Mouse (Mus musculus): Measurements from ENCODE around the gene Il22ra2. TPM values are rescaled to one million over a fixed set of nuclear protein-coding genes. Genes with fewer than 3 reads are reported as not detected.

Il22ra2 gene
- polyA plus RNA-seq, 1 experiment from 2014 or later = 0.12 TPM

DNA sequence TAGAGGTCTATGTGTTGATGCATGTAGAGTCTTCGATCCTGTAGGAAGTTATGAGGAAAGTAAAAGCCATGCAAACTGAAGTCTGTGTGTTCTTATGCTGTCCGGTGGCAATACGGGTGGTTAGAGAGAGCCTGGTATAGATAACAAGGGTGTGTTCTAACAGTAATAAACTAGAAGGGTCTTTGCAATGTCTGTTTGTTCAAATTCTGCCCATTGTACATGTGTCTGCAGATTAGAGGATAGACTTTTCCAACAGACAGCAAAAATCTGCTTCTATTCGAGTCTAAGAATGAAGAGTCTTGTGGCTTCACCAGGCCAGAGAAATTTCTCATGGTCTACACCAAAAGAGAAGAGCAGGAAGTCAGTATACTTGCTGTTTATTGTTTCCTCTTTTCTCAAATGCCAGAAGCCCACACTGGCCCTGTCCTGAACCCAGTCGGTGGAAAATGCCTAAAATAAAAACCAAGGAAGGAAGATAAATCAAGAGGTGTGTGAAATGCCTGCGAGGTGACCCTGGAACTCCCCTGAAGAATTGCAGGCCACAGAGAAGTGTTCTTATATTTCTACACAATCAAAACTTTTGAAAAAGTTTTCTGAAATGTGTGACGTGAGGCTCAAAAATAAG is 38.9 kb upstream of the Il22ra2 start:
- ATAC-seq (no peak), DNase-seq (ENCODE audit: low spot score) (no peak)
- Histone ChIP-seq H3K27me3 (replicated peaks; ENCODE audit: insufficient read depth, low read length) (no peaks in the 10 kb centered on the region), H3K9ac (replicated peaks; ENCODE audit: low read depth) (no peak overlapping the region), H3K4me2 (replicated peaks; ENCODE audit: low read depth, low read length) (no peak overlapping the region), H3K36me3 (ENCODE audit: insufficient read depth, low read length) (no peaks in the 10 kb centered on the region), H3K4me1 (ENCODE audit: insufficient read depth, low read depth, low read length) (no peaks in the 10 kb centered on the region; the same call in 1 of the 2 replicates), H3K4me3 (ENCODE audit: low read depth, low read length) (no peak overlapping the region), H3K27ac (ENCODE audit: low read length) (no peak overlapping the region), H3K9me3 (ENCODE audit: low read length) (no peaks in the 10 kb centered on the region)
- TF ChIP-seq EP300 (IDR thresholded peaks at IDR 0.05) (no peak), CTCF (IDR thresholded peaks at IDR 0.05) (no peak)
- 60% methylated on average over 7 of the region's 7 CpGs for WGBS

DNA sequence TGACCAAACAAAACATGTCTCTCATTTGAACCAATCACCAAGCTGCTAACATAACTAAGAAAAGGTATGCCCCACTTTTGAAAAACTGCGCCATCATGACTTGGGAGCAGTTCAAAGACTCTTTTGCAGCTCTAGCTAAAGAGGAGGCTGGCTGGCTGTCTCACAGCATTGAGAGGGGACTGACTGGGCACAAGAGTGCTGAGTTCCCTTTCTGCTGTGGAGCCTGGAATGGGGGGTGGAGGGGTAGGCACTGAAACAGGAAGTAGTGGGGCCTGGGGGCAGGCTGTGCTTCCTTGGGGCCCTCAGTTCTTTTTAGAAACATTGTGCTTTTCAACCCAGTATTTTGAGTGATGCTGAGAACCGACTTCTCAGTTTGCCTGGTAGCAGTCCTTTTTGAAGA is 37.7 kb upstream of the Il22ra2 start:
- WGBS = 77% methylated on average over 2 of the region's 2 CpGs
- DNase-seq (ENCODE audit: low spot score) = no peak
- no peak overlapping the region for H3K27ac ChIP-seq (ENCODE audit: low read length)
- ATAC-seq = no peak
- no peak overlapping the region for H3K4me2 ChIP-seq (replicated peaks; ENCODE audit: low read depth, low read length)
- no peaks in the 10 kb centered on the region for H3K9me3 ChIP-seq (ENCODE audit: low read length)
- H3K9ac ChIP-seq (replicated peaks; ENCODE audit: low read depth) = no peak overlapping the region
- H3K36me3 ChIP-seq (ENCODE audit: insufficient read depth, low read length) = no peaks in the 10 kb centered on the region
- no peak overlapping the region for H3K4me3 ChIP-seq (ENCODE audit: low read depth, low read length)
- no peaks in the 10 kb centered on the region for H3K27me3 ChIP-seq (replicated peaks; ENCODE audit: insufficient read depth, low read length)
- TF ChIP-seq EP300 (IDR thresholded peaks at IDR 0.05) = no peak
- no peaks in the 10 kb centered on the region; the same call in 1 of the 2 replicates for H3K4me1 ChIP-seq (ENCODE audit: insufficient read depth, low read depth, low read length)

DNA sequence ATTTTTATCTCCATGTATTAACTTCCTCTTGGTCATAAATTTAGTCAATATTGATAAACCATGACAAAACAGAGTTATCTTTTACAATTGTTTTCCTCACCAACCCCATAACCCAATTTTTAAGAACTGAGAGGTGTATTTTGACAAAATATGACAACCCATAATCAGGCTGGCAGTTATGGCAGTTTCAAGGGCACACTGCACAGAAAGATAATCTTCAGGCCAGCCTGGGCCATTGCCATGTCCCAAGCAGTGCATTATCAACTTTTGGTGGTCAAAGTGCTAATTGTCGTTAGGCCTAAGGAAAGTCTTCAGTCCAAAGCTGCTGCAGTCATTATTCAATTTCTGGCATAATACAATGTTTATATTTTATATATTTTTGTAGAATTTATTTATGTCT is 37.0 kb upstream of the Il22ra2 start:
- Histone ChIP-seq H3K9ac (replicated peaks; ENCODE audit: low read depth) (no peak overlapping the region), H3K4me2 (replicated peaks; ENCODE audit: low read depth, low read length) (no peak overlapping the region)
- WGBS = 85% methylated on average over 1 of the region's 1 CpGs

DNA sequence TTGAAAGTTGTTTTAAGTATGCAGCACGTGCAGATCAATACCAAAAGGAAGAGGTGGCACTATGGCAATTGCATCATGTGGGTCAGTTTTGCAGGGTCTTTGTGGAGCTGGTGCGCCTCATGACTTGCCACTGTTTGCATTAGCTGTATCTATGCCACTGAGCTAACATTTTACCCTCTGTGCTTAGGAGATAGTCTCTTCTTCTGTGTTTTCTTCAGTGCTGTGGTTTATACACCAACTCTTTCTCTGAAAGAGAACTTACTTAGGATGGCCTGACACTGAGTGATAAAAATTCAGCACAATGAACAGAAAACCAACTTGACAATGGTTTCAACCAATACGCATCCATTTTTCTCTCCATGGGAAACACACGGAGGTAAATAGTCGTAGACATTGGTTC is 35.9 kb upstream of the Il22ra2 start:
- TF ChIP-seq EP300 (IDR thresholded peaks at IDR 0.05) (no peak), CTCF (IDR thresholded peaks at IDR 0.05) (no peak)
- Histone ChIP-seq H3K27me3 (replicated peaks; ENCODE audit: insufficient read depth, low read length) (no peaks in the 10 kb centered on the region), H3K9ac (replicated peaks; ENCODE audit: low read depth) (no peak overlapping the region), H3K36me3 (ENCODE audit: insufficient read depth, low read length) (no peaks in the 10 kb centered on the region), H3K4me2 (replicated peaks; ENCODE audit: low read depth, low read length) (no peak overlapping the region), H3K4me1 (ENCODE audit: insufficient read depth, low read depth, low read length) (no peaks in the 10 kb centered on the region; the same call in 1 of the 2 replicates), H3K27ac (ENCODE audit: low read length) (no peak overlapping the region), H3K9me3 (ENCODE audit: low read length) (no peaks in the 10 kb centered on the region), H3K4me3 (ENCODE audit: low read depth, low read length) (no peak overlapping the region)
- no peak for ATAC-seq
- no peak for DNase-seq (ENCODE audit: low spot score)
- 86% methylated on average over 5 of the region's 5 CpGs for WGBS

More for the DNA sequence above, 37.0 kb upstream of the Il22ra2 start:
- Histone ChIP-seq H3K27me3 (replicated peaks; ENCODE audit: insufficient read depth, low read length) (no peaks in the 10 kb centered on the region), H3K36me3 (ENCODE audit: insufficient read depth, low read length) (no peaks in the 10 kb centered on the region), H3K27ac (ENCODE audit: low read length) (no peak overlapping the region), H3K4me1 (ENCODE audit: insufficient read depth, low read depth, low read length) (no peaks in the 10 kb centered on the region; the same call in 1 of the 2 replicates), H3K9me3 (ENCODE audit: low read length) (no peaks in the 10 kb centered on the region), H3K4me3 (ENCODE audit: low read depth, low read length) (no peak overlapping the region)
- ATAC-seq (no peak), DNase-seq (ENCODE audit: low spot score) (no peak)
- TF ChIP-seq CTCF (IDR thresholded peaks at IDR 0.05) = no peak
- TF ChIP-seq EP300 (IDR thresholded peaks at IDR 0.05) = no peak

DNA sequence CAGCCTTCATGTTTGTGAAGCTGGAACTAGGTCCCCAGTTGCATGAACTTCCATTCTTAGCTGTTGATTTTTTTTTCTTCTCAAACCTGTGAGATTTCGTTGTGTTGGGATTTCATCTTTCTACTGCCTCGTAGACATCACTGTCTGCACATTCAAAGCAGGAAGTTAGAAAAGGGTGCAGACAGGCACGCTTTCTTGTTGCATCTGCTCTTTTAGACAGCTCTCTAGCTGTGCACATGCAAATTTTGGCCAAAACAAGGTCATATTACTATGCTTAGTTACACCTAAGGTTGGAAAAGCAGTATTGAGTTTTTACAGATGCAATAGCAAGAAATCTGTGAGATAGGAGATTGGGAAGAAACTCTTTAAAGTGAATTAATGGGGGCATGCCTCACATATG is 34.5 kb upstream of the Il22ra2 start:
- no peaks in the 10 kb centered on the region for H3K9me3 ChIP-seq (ENCODE audit: low read length)
- H3K9ac ChIP-seq (replicated peaks; ENCODE audit: low read depth) = no peak overlapping the region
- TF ChIP-seq CTCF (IDR thresholded peaks at IDR 0.05) = no peak
- no peak for TF ChIP-seq EP300 (IDR thresholded peaks at IDR 0.05)
- no peaks in the 10 kb centered on the region for H3K36me3 ChIP-seq (ENCODE audit: insufficient read depth, low read length)
- no peak overlapping the region for H3K27ac ChIP-seq (ENCODE audit: low read length)
- no peak for DNase-seq (ENCODE audit: low spot score)
- no peak overlapping the region for H3K4me3 ChIP-seq (ENCODE audit: low read depth, low read length)
- WGBS = 78% methylated on average over 3 of the region's 3 CpGs
- no peaks in the 10 kb centered on the region; the same call in 1 of the 2 replicates for H3K4me1 ChIP-seq (ENCODE audit: insufficient read depth, low read depth, low read length)
- H3K27me3 ChIP-seq (replicated peaks; ENCODE audit: insufficient read depth, low read length) = no peaks in the 10 kb centered on the region
- no peak overlapping the region for H3K4me2 ChIP-seq (replicated peaks; ENCODE audit: low read depth, low read length)
- ATAC-seq = no peak

DNA sequence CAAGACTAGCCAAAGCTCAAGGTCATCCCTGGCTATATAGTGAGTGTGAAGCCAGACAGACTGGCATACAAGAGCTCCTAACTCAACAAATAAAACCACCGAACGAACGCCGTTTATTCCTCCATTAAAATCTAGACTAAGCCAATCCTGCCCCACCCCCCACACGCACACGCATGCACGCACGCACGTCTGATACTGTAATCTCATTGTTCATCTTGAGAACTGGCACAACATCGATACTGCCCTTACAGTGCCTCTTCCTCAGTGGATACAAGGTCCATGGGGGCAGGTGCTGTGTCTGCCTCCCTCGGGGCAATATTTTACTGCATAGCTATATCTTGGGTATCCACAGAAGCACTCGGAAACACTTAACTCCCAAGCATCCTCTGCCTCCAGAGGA is 32.2 kb upstream of the Il22ra2 start:
- Histone ChIP-seq H3K9ac (replicated peaks; ENCODE audit: low read depth) (no peak overlapping the region), H3K36me3 (ENCODE audit: insufficient read depth, low read length) (no peaks in the 10 kb centered on the region), H3K9me3 (ENCODE audit: low read length) (no peaks in the 10 kb centered on the region), H3K4me1 (ENCODE audit: insufficient read depth, low read depth, low read length) (peaks cover 10% of the 10 kb centered on the region; the same call in 1 of the 2 replicates), H3K27me3 (replicated peaks; ENCODE audit: insufficient read depth, low read length) (no peaks in the 10 kb centered on the region), H3K27ac (ENCODE audit: low read length) (no peak overlapping the region), H3K4me2 (replicated peaks; ENCODE audit: low read depth, low read length) (no peak overlapping the region), H3K4me3 (ENCODE audit: low read depth, low read length) (no peak overlapping the region)
- ATAC-seq = no peak
- DNase-seq (ENCODE audit: low spot score) = no peak
- TF ChIP-seq EP300 (IDR thresholded peaks at IDR 0.05) = no peak
- no peak for TF ChIP-seq CTCF (IDR thresholded peaks at IDR 0.05)
- 88% methylated on average over 12 of the region's 12 CpGs for WGBS
